Mouse (Mus musculus) liver, adult 2 months (tissue): ENCODE data around the gene Apoc2. TPM values are rescaled to one million over a fixed set of nuclear protein-coding genes. Genes with fewer than 3 reads are reported as not detected.
A peak's percentile ranks its signal among the peaks of the same experiment; 100 is the strongest.
"Not testable (repeated sequence)": the region's sequence is repeated elsewhere in the genome, so short reads cannot be mapped to it uniquely, and the experiment has no call there.

Source experiments
- DNase-seq: peaks from one replicate; pipeline ENCODE4 v3.0.0-alpha.2; 2011; ENCODE audit warnings: low read depth, low spot score; ENCODE audit errors: extremely low read depth
- H3K27ac ChIP-seq: fragments of 200-500 bp; replicated peaks from 2 replicates; pipeline ENCODE4 v1.5.1; 2012; ENCODE audit warnings: low read depth, mild to moderate bottlenecking, control low read depth, inconsistent platforms, low read length; ENCODE audit not compliant: insufficient read depth
- H3K27me3 ChIP-seq: fragments of 200-500 bp; 2 replicates; pipeline ENCODE4 v1.6.1; 2012; ENCODE audit warnings: mild to moderate bottlenecking, moderate library complexity, low read length, inconsistent platforms; ENCODE audit not compliant: control insufficient read depth, insufficient read depth
- H3K36me3 ChIP-seq: fragments of 200-500 bp; 2 replicates; pipeline ENCODE4 v1.6.1; 2012; ENCODE audit warnings: low read length, inconsistent platforms; ENCODE audit not compliant: control insufficient read depth, insufficient read depth
- H3K4me1 ChIP-seq: fragments of 200-500 bp; 2 replicates; pipeline ENCODE4 v1.6.1; 2011; ENCODE audit warnings: low read length; ENCODE audit not compliant: control insufficient read depth, insufficient read depth
- H3K4me3 ChIP-seq: fragments of 200-500 bp; 2 replicates; pipeline ENCODE4 v1.5.1; 2011; ENCODE audit warnings: low read depth, mild to moderate bottlenecking, control low read depth, low read length, moderate library complexity; ENCODE audit not compliant: insufficient read depth
- H3K79me2 ChIP-seq: fragments of 200-500 bp; 2 replicates; pipeline ENCODE4 v1.6.1; 2012; ENCODE audit warnings: inconsistent platforms, mild to moderate bottlenecking, low read length, moderate library complexity; ENCODE audit not compliant: control insufficient read depth, insufficient read depth
- H3K9ac ChIP-seq: fragments of 200-500 bp; 2 replicates; pipeline ENCODE4 v1.6.1; 2012; ENCODE audit warnings: low read depth, mild to moderate bottlenecking, control low read depth, inconsistent platforms, low read length
- CTCF ChIP-seq: fragments of 200-500 bp; IDR thresholded peaks from 2 replicates; pipeline ENCODE4 v1.5.1; 2011; ENCODE audit warnings: low read depth, low read length, control low read depth
- POLR2A ChIP-seq: fragments of 200-500 bp; IDR thresholded peaks from 2 replicates; pipeline ENCODE4 v1.6.1; 2011; ENCODE audit warnings: low read length, control low read depth; ENCODE audit not compliant: insufficient read depth; ENCODE audit errors: extremely low read depth
- WGBS: fragments of 180-500 bp; shearing (Covaris S2); methylation state at CpG from one replicate; pipeline ENCODE4 v1.1.7; 2018; 5-methylcytosine and 5-hydroxymethylcytosine counted together
- polyA plus RNA-seq: library from polyadenylated mRNA; depleted of rRNA; stranded (reverse); fragments of >200 nt; gene quantifications from 2 replicates; pipeline ENCODE4 v1.2.3, GENCODE M21; 2012
- total RNA-seq: library from RNA; depleted of rRNA; stranded (reverse); fragments of >200 nt; gene quantifications from 2 replicates; pipeline ENCODE4 v1.2.3, GENCODE M21; 2014

Gene Apoc2
- total and polyA plus RNA-seq, 2 experiments: 221 to 283 TPM

GRCm38 (mm10) chr7:19688101-19688500 lies 10.4 kb upstream of the Apoc2 start:
- WGBS: 33% methylated on average over 10 of the region's 10 CpGs
- H3K4me3 ChIP-seq: no peak overlapping the region

GRCm38 (mm10) chr7:19686927-19687583 lies 9.3 kb upstream of the Apoc2 start:
- 7% methylated on average over 8 of the region's 8 CpGs for WGBS
- peaks cover 42% of the 10 kb centered on the region for H3K4me1 ChIP-seq

More at GRCm38 (mm10) chr7:19688101-19688500, 10.4 kb upstream of the Apoc2 start:
- H3K27ac ChIP-seq: peak overlapping the region; percentile 99
- no peaks in the 10 kb centered on the region for H3K36me3 ChIP-seq
- no peaks in the 10 kb centered on the region for H3K79me2 ChIP-seq
- H3K9ac ChIP-seq: peak overlapping the region; percentile 20; the same call in 1 of the 2 replicates
- H3K4me1 ChIP-seq: peaks cover 44% of the 10 kb centered on the region
- H3K27me3 ChIP-seq: no peaks in the 10 kb centered on the region
- TF ChIP-seq CTCF (0 out of 2 replicates have a peak, but pooled peaks have one; percentile 1), POLR2A (no peak)
- peak; percentile 66 for DNase-seq

GRCm38 (mm10) chr7:19686521-19686920 lies 8.8 kb upstream of the Apoc2 start:
- DNase-seq: peak; percentile 91
- Histone ChIP-seq H3K27me3 (no peaks in the 10 kb centered on the region), H3K4me1 (peaks cover 44% of the 10 kb centered on the region), H3K4me3 (no peak overlapping the region), H3K9ac (peak overlapping the region; percentile 49), H3K36me3 (no peaks in the 10 kb centered on the region), H3K27ac (peak overlapping the region; percentile 99), H3K79me2 (no peaks in the 10 kb centered on the region)
- no peak for TF ChIP-seq CTCF
- no peak for TF ChIP-seq POLR2A
- 35% methylated on average over 6 of the region's 6 CpGs for WGBS

More at GRCm38 (mm10) chr7:19686927-19687583, 9.3 kb upstream of the Apoc2 start:
- H3K79me2 ChIP-seq, H3K27me3 ChIP-seq, H3K36me3 ChIP-seq, H3K4me3 ChIP-seq: not testable (repeated sequence)
- peak; percentile 81 for DNase-seq
- Histone ChIP-seq H3K27ac (peak overlapping the region; percentile 99), H3K9ac (peak overlapping the region; percentile 49)
- TF ChIP-seq POLR2A: 0 out of 2 replicates have a peak, but pooled peaks have one; percentile 28

- peak overlapping the region; percentile 99 for H3K27ac ChIP-seq
- TF ChIP-seq CTCF (no peak), POLR2A (peak; percentile 72)
- H3K9ac ChIP-seq: peak overlapping the region; percentile 77
- WGBS: 14% methylated on average over 4 of the region's 4 CpGs
- peaks cover 41% of the 10 kb centered on the region for H3K4me1 ChIP-seq
- peak; percentile 95 for DNase-seq
- no peak overlapping the region for H3K4me3 ChIP-seq
- H3K36me3 ChIP-seq: no peaks in the 10 kb centered on the region
- H3K79me2 ChIP-seq: no peaks in the 10 kb centered on the region; the same call in 1 of the 2 replicates
- H3K27me3 ChIP-seq: no peaks in the 10 kb centered on the region
Observed at GRCm38 (mm10) chr7:19685374-19685773, 7.6 kb upstream of the Apoc2 start.

GRCm38 (mm10) chr7:19683771-19684201 lies 6.0 kb upstream of the Apoc2 start:
- WGBS: 40% methylated on average over 6 of the region's 6 CpGs
- Histone ChIP-seq H3K27me3 (no peaks in the 10 kb centered on the region), H3K9ac (peak overlapping the region; percentile 41), H3K79me2 (peaks cover under 1% of the 10 kb centered on the region; the same call in 1 of the 2 replicates), H3K36me3 (0 out of 2 replicates have a peak, but pooled peaks cover 2% of the 10 kb centered on the region), H3K4me3 (no peak overlapping the region), H3K27ac (peak overlapping the region; percentile 98), H3K4me1 (peaks cover 31% of the 10 kb centered on the region)
- peak; percentile 83 for DNase-seq
- TF ChIP-seq CTCF (no peak), POLR2A (no peak)

GRCm38 (mm10) chr7:19682979-19683378 lies 5.2 kb upstream of the Apoc2 start:
- 53% methylated on average over 3 of the region's 3 CpGs for whole genome bisulfite sequencing
- no peaks in the 10 kb centered on the region for H3K27me3 ChIP-seq
- DNase-seq: no peak
- H3K4me1 ChIP-seq: peaks cover 28% of the 10 kb centered on the region
- TF ChIP-seq POLR2A: no peak
- no peak for TF ChIP-seq CTCF
- H3K27ac ChIP-seq: peak overlapping the region; percentile 69
- H3K36me3 ChIP-seq: 0 out of 2 replicates have a peak, but pooled peaks cover 2% of the 10 kb centered on the region
- no peak overlapping the region for H3K4me3 ChIP-seq
- H3K9ac ChIP-seq: peak overlapping the region; percentile 33
- H3K79me2 ChIP-seq: peaks cover 5% of the 10 kb centered on the region; the same call in 1 of the 2 replicates
